Mouse (Mus musculus): Measurements from ENCODE around the gene Ifna6.
"Not testable (repeated sequence)": the region's sequence is repeated elsewhere in the genome, so short reads cannot be mapped to it uniquely, and the experiment has no call there.

DNA sequence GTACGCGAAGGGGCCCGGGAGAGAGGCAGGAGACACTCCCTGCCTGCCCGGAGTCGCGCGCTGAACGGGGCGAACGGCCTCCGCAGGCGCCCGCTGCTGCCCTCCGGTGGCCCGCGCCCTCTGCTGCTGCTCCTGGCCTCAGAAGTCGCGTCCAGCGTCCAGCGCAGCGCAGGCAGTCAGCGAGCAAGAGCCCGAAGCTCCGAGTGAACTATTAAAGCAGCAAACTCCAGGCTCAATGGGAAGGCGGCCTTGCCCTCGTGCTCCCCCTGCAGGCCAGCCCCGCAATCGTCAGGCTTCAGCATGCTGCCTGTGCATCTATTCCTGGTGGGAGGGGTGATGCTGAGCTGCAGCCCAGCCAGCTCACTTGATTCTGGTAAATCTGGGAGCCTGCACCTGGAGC, 36.0 kb upstream of the Ifna6 start, which contains the start of gene Gm13278:
- TF ChIP-seq CTCF (IDR thresholded peaks at IDR 0.05 in 2 of 3, conservative IDR thresholded peaks at IDR 0.05 in 1 of 3; ENCODE audit: control insufficient read depth in 1 of 3, insufficient read depth in 1 of 3, low read depth in 2 of 3, low read length in 3 of 3, poor library complexity in 1 of 3, severe bottlenecking in 1 of 3); SIN3A (IDR thresholded peaks at IDR 0.05; ENCODE audit: low read length); POLR2A (IDR thresholded peaks at IDR 0.05; ENCODE audit: control insufficient read depth in 1 of 2, insufficient read depth in 1 of 2, low read depth in 1 of 2, low read length in 2 of 2, poor library complexity in 1 of 2); CHD1 (IDR thresholded peaks at IDR 0.05; ENCODE audit: low read depth, low read length); ZC3H11A (IDR thresholded peaks at IDR 0.05; ENCODE audit: low read depth, low read length): not testable (repeated sequence)

Measured in MEL (cell line).